Mouse (Mus musculus): Measurements from ENCODE around the gene Arfgap2. TPM values are rescaled to one million over a fixed set of nuclear protein-coding genes. Genes with fewer than 3 reads are reported as not detected.

The Arfgap2 gene
- 44.2 and 45.4 TPM in 2 replicates for polyA plus RNA-seq (2021; fragmentation: Nextera tagmentation)
- long read RNA-seq, experiment 1, transcript Arfgap2-202 (16 exons, 3,068 nt) = major isoform, 115 of 142 reads
- long read RNA-seq, experiment 1, partial matches to known transcripts = 23 of 142 reads
- long read RNA-seq, experiment 1, other reads (novel, unspliced or antisense) = 2 of 142 reads
- long read RNA-seq, experiment 2, transcript Arfgap2-202 (16 exons, 3,068 nt) = major isoform, 573 of 626 reads
- long read RNA-seq, experiment 2, transcript Arfgap2-201 (17 exons, 2,791 nt) = minor isoform, 6 of 626 reads
- long read RNA-seq, experiment 2, partial matches to known transcripts = 21 of 626 reads
- long read RNA-seq, experiment 2, other reads (novel, unspliced or antisense) = 26 of 626 reads

DNA sequence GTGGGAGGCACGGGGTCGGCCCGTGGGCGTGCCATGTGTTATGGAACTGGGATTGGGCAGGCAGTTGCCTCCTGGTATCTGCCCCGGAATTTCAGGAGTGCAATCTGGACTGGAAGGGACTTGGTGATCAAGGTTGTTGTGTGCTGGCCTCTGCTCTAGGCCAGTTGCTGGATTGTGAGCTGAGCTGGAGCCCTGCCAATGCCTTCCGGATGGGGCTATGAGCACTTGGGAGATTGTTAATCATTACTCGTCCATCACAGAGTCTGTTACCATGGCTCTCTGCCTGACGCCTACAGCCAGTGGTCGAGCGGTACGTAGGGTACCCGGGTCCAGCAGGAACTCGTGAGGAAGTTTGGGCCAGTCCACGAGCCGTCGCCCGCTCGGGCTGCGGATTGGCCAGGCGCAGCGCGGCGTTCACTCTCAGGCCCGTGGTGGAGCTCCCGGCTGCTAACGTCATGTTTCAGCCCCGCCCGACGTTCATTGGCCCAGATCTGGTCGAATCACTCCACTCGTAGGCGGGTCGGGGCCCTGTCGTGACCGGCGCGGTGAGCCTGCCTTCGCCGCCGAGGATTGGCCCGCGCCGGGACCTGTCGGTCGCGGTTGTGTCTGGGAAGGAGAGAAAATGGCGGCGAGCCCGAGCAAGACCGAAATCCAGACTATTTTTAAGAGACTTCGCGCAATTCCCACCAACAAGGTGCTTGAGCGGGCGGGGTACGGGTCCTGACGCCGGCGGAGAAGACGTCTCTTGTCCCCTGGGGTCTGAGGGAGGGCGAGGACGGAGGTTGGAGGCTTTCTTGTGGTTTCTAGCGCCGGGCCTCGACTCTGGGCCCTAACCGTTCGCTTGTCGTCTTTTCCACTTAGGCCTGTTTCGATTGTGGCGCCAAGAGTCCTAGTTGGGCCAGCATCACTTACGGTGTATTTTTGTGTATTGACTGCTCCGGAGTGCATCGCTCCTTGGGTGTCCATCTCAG, at the start of gene Arfgap2:
Arfgap2 (plus strand) TSS at position 264 of the 971 bp plus-strand sequence.

DNA sequence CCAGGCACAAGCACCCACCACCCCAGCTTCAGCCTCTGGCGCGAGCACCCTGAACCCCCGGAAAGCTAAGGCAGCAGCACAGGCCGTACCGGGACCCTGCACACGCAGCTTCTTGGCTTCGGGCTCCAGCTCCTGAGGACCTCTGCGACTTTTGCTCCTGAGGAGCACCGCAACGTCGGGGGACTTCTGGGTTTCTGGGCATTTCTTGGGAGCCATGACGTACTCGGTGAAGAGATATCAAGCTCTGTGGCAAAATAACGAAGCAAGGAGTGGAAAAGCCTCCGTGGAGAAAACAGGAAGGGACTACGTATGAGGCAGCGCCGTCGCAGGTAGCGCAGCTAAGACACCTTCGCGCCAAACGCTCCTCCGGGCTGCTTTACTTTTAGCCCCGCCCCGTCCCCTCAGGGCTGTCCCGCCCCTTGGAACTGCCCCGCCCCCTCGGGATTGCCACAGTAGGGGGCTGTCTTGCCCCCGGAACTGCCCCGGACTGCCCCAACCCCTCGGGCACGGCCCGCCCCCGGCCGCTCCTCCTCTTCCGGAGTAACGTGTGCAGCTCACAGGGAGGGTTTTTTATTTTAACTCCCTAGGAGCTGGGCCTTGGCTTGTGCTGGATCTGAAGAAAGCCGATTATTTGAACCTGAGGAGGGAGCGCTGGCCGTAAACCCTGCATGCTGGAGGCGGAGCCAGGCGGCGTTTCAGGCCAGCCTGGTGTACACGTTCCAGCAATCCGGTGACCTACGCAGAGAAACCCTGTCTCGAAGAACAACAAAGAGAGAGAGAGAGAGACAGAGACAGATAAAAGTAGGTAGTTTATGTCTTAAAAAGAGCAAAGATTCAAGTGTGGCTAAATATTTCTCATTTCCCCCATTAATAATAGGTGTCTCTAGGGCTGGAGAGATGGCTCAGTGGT, 27.9 kb upstream of the Arfgap2 start, which contains the start of gene Ddb2:
Ddb2 (minus strand) TSS at position 382 of the 910 bp plus-strand sequence.

DNA sequence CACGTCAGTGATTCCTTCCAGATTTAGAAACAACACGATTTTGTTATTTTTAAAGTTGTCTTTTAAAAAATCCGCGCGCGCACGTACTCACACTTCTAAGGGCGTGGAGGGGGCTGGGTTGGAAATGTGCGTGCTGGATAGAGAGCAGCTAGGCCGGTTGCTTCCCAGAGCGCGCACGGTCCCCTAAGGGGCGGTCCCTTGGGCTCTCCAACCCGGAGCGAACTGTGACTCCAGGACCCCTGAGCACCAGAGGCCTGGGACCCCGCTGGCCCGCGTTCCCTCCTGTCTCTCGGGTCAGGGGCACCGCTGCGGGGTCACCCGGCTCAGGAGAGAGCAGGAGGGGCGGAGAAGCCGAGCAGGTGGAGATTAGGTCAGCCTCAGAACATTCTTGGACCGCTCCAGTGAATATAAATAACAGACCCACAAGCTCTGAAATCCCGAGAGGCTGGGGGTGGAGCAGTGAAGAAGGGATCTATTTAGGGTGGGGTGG, 9.1 kb upstream of the Arfgap2 start, which contains the start of gene Pacsin3:
Pacsin3 (plus strand) TSS at position 294 of the 490 bp plus-strand sequence.

Other genes with a start within 250 kb of the Arfgap2 start
- 1.6 and 2.0 TPM in 2 replicates for gene Rapsn, start 229.4 kb upstream of the Arfgap2 start, polyA plus RNA-seq (2021; fragmentation: Nextera tagmentation)
- 260 and 264 TPM in 2 replicates for gene Psmc3, start 211.0 kb upstream of the Arfgap2 start, polyA plus RNA-seq (2021; fragmentation: Nextera tagmentation)
- 9.4 and 12.4 TPM in 2 replicates for gene Slc39a13, start 194.6 kb upstream of the Arfgap2 start, polyA plus RNA-seq (2021; fragmentation: Nextera tagmentation)
- 9.5 and 10.5 TPM in 2 replicates for gene Spi1, start 182.6 kb upstream of the Arfgap2 start, polyA plus RNA-seq (2021; fragmentation: Nextera tagmentation)
- not detected in 2 replicates for gene Mybpc3, start 146.8 kb upstream of the Arfgap2 start, polyA plus RNA-seq (2021; fragmentation: Nextera tagmentation)
- 38.4 and 54.1 TPM in 2 replicates for gene Madd, start 81.1 kb upstream of the Arfgap2 start, polyA plus RNA-seq (2021; fragmentation: Nextera tagmentation)
- gene Nr1h3, start 62.1 kb upstream of the Arfgap2 start, polyA plus RNA-seq (2021; fragmentation: Nextera tagmentation) = 3.4 and 4.1 TPM in 2 replicates
- gene Acp2, start 62.1 kb upstream of the Arfgap2 start, polyA plus RNA-seq (2021; fragmentation: Nextera tagmentation) = 30.0 and 33.9 TPM in 2 replicates
- 1.9 TPM in 2 replicates for gene Ddb2, start 28.0 kb upstream of the Arfgap2 start, polyA plus RNA-seq (2021; fragmentation: Nextera tagmentation)
- gene Pacsin3, start 9.0 kb upstream of the Arfgap2 start, polyA plus RNA-seq (2021; fragmentation: Nextera tagmentation) = 18.7 and 21.9 TPM in 2 replicates
- 182 and 187 TPM in 2 replicates for gene 1110051M20Rik, start 179.7 kb downstream of the Arfgap2 start, polyA plus RNA-seq (2021; fragmentation: Nextera tagmentation)
- gene Lrp4, start 192.5 kb downstream of the Arfgap2 start, polyA plus RNA-seq (2021; fragmentation: Nextera tagmentation) = 8.6 and 12.4 TPM in 2 replicates